Mouse (Mus musculus): Measurements from ENCODE around the gene Tmem211.

Gene Tmem211

GRCm38 (mm10) chr5:113214041-113214440, 12.7 kb upstream of the Tmem211 start:
- no peak for DNase-seq (ENCODE audit: low spot score)

GRCm38 (mm10) chr5:113214455-113214854, 12.3 kb upstream of the Tmem211 start:
- no peak for DNase-seq (ENCODE audit: low spot score)

GRCm38 (mm10) chr5:113215610-113216011, 11.1 kb upstream of the Tmem211 start:
- DNase-seq (ENCODE audit: low spot score): no peak

- no peak for DNase-seq (ENCODE audit: low spot score)
Observed at GRCm38 (mm10) chr5:113216328-113216960, 10.3 kb upstream of the Tmem211 start.

- no peak for DNase-seq (ENCODE audit: low spot score)
Observed at GRCm38 (mm10) chr5:113217076-113217475, 9.6 kb upstream of the Tmem211 start.

- no peak for DNase-seq (ENCODE audit: low spot score)
Observed at GRCm38 (mm10) chr5:113218617-113219235, 8.0 kb upstream of the Tmem211 start.

- DNase-seq (ENCODE audit: low spot score): no peak
Observed at GRCm38 (mm10) chr5:113219450-113219849, 7.3 kb upstream of the Tmem211 start.

- no peak for DNase-seq (ENCODE audit: low spot score)
Observed at GRCm38 (mm10) chr5:113219876-113220275, 6.8 kb upstream of the Tmem211 start.

GRCm38 (mm10) chr5:113220383-113221146, 6.1 kb upstream of the Tmem211 start:
- DNase-seq (ENCODE audit: low spot score): no peak

- peak; percentile 57 for DNase-seq (ENCODE audit: low spot score)
Observed at GRCm38 (mm10) chr5:113221147-113221865, 5.4 kb upstream of the Tmem211 start, which contains the start of gene 2900026A02Rik. TSS of gene 2900026A02Rik (minus strand) at chr5:113221236.

- no peak for DNase-seq (ENCODE audit: low spot score)
Observed at GRCm38 (mm10) chr5:113223888-113224287, 2.8 kb upstream of the Tmem211 start.

- DNase-seq (ENCODE audit: low spot score): no peak
Observed at GRCm38 (mm10) chr5:113225271-113225670, 1.4 kb upstream of the Tmem211 start.

- DNase-seq (ENCODE audit: low spot score): no peak
Observed at GRCm38 (mm10) chr5:113225686-113226435, 848 bp upstream of the Tmem211 start.

- DNase-seq (ENCODE audit: low spot score): no peak
Observed at GRCm38 (mm10) chr5:113230196-113230595, 3.5 kb downstream of the Tmem211 start.

- DNase-seq (ENCODE audit: low spot score): no peak
Observed at GRCm38 (mm10) chr5:113249263-113249930, 22.7 kb downstream of the Tmem211 start.

GRCm38 (mm10) chr5:113250806-113251205, 24.1 kb downstream of the Tmem211 start:
- no peak for DNase-seq (ENCODE audit: low spot score)

- DNase-seq (ENCODE audit: low spot score): no peak
Observed at GRCm38 (mm10) chr5:113265637-113266036, 38.9 kb downstream of the Tmem211 start.

GRCm38 (mm10) chr5:113268246-113268645, 41.5 kb downstream of the Tmem211 start:
- DNase-seq (ENCODE audit: low spot score): no peak

GRCm38 (mm10) chr5:113270043-113270442, 43.3 kb downstream of the Tmem211 start:
- no peak for DNase-seq (ENCODE audit: low spot score)

- DNase-seq (ENCODE audit: low spot score): peak; percentile 69
Observed at GRCm38 (mm10) chr5:113271207-113271811, 44.6 kb downstream of the Tmem211 start.

- no peak for DNase-seq (ENCODE audit: low spot score)
Observed at GRCm38 (mm10) chr5:113275839-113276238, 49.1 kb downstream of the Tmem211 start.

All from left cerebral cortex, adult 11 months (tissue).